Mouse (Mus musculus): ENCODE measurements around the gene Parl.

Parl gene

DNA sequence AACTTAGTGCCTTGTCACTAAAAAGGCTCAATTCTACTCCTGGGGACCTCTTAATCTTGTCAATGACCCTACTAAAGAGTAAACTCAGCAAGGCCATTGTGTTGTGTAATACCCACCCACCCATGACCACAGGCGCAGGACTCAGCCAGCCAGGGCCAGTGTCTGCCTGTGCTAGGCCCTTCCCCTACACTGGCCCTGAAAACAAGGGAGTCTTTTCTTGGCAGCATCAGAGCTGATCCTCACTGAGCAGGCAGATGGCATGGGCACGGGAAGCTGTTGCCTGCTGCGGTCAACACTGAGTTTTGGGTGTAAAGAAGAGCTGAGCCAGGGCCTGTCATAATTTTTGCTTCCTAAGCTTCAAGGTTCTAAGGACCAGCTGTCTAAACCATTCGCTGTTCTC, 64.8 kb downstream of the Parl start:
- no peak for DNase-seq (ENCODE audit: low spot score in 2 of 2)

DNA sequence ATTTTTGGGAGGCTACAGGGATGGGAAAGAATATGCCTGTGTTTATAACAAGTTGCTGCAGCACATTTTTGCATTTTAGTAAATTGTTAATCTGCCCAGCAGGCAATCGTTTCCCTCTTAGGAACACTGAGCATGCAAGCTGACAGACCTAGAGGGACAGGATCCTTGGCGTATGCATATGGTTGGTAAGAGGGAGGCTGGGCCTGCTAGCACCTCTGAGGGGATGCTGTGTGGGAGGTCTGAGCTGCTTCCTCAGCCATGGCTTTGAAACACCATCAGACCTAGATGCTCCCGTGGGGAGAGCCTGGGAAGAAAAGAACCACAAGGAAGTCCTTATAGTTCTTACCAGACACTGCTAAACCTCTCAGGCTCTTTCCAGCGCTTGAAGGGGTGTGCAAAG, 67.8 kb downstream of the Parl start:
- DNase-seq (ENCODE audit: low spot score in 2 of 2) = no peak
